Mouse (Mus musculus) CH12.LX (cell line): ENCODE results near the gene Cdc37. TPM values are rescaled to one million over a fixed set of nuclear protein-coding genes. Genes with fewer than 3 reads are reported as not detected.

Source experiments
- DNase-seq: peaks from one replicate; pipeline ENCODE4 v3.0.0-alpha.2; 2013; ENCODE audit errors: extremely low read depth
- H3K27ac ChIP-seq: 2 replicates; pipeline ENCODE4 v1.5.1; 2012; ENCODE audit warnings: low read depth, mild to moderate bottlenecking, control low read depth, moderate library complexity; ENCODE audit not compliant: insufficient read depth
- H3K27me3 ChIP-seq: replicated peaks from 2 replicates; pipeline ENCODE3; 2012; ENCODE audit warnings: inconsistent platforms
- H3K36me3 ChIP-seq, 2 experiments: replicated peaks in 1 of 2; 2 replicates each; pipeline versions ENCODE3 to v1.6.1; 2012; ENCODE audit warnings: inconsistent platforms in 1 of 2, low read length in 1 of 2, mild to moderate bottlenecking in 1 of 2, mixed read lengths in 1 of 2, moderate library complexity in 1 of 2; ENCODE audit not compliant: control insufficient read depth in 1 of 2, insufficient read depth in 1 of 2
- H3K4me1 ChIP-seq, 2 experiments: 2 replicates each; pipeline ENCODE4 v1.6.1; 2012; ENCODE audit warnings: inconsistent platforms in 1 of 2, moderate library complexity in 1 of 2; ENCODE audit not compliant: insufficient read depth in 2 of 2, control insufficient read depth in 1 of 2
- H3K4me2 ChIP-seq: 2 replicates; pipeline ENCODE4 v1.6.1; 2012; ENCODE audit warnings: low read depth, mild to moderate bottlenecking, control low read depth; ENCODE audit not compliant: poor library complexity, insufficient read depth, severe bottlenecking
- H3K4me3 ChIP-seq, 3 experiments: fragments of 150-350 bp in 1 of 3; sonication (generic) in 1 of 3; replicated peaks in 1 of 3; 2 replicates each; pipeline versions ENCODE3 to v1.5.1; 2011 to 2012; ENCODE audit warnings: low read depth in 2 of 3, low read length in 2 of 3, mild to moderate bottlenecking in 2 of 3, moderate library complexity in 2 of 3, control low read depth in 1 of 3, improper control_type of control experiment in 1 of 3, inconsistent platforms in 1 of 3, mixed read lengths in 1 of 3; ENCODE audit not compliant: poor library complexity in 1 of 3
- H3K79me2 ChIP-seq: replicated peaks from 2 replicates; pipeline ENCODE4 v1.6.1; 2012; ENCODE audit warnings: mild to moderate bottlenecking, moderate library complexity; ENCODE audit not compliant: control insufficient read depth, poor library complexity, insufficient read depth, severe bottlenecking; ENCODE audit errors: extremely low read depth
- H3K9ac ChIP-seq: 2 replicates; pipeline ENCODE4 v1.6.1; 2012; ENCODE audit warnings: low read depth, mild to moderate bottlenecking, control low read depth, moderate library complexity; ENCODE audit not compliant: insufficient read depth
- H3K9me3 ChIP-seq: replicated peaks from 2 replicates; pipeline ENCODE3; 2012; ENCODE audit warnings: low read length, inconsistent platforms, mixed read lengths
- BHLHE40 ChIP-seq: IDR thresholded peaks from 2 replicates; pipeline ENCODE4 v1.6.1; 2011; ENCODE audit warnings: mild to moderate bottlenecking, low read depth, low read length, improper control_type of control experiment
- CHD1 ChIP-seq: IDR thresholded peaks from 2 replicates; pipeline ENCODE4 v1.6.1; 2012; ENCODE audit warnings: low read depth, low read length, improper control_type of control experiment, inconsistent platforms
- CHD2 ChIP-seq: IDR thresholded peaks from 2 replicates; pipeline ENCODE4 v1.6.1; 2011; ENCODE audit warnings: low read length, improper control_type of control experiment
- CTCF ChIP-seq, 2 experiments: IDR thresholded peaks in 1 of 2; conservative IDR thresholded peaks in 1 of 2; 2 replicates each; pipeline ENCODE4 v1.5.1; 2011 to 2012; ENCODE audit warnings: low read depth in 2 of 2, low read length in 2 of 2, improper control_type of control experiment in 1 of 2, inconsistent platforms in 1 of 2, mild to moderate bottlenecking in 1 of 2, moderate library complexity in 1 of 2
- ELF1 ChIP-seq: IDR thresholded peaks from 2 replicates; pipeline ENCODE4 v1.6.1; 2014; ENCODE audit warnings: low read depth, mild to moderate bottlenecking, inconsistent platforms, low read length, improper control_type of control experiment
- GABPA ChIP-seq: IDR thresholded peaks from 2 replicates; pipeline ENCODE4 v1.6.1; 2012; ENCODE audit warnings: low read depth, low read length, improper control_type of control experiment, inconsistent platforms; ENCODE audit not compliant: insufficient replicate concordance
- HCFC1 ChIP-seq: IDR thresholded peaks from 2 replicates; pipeline ENCODE4 v1.6.1; 2012; ENCODE audit warnings: low read depth, mild to moderate bottlenecking, inconsistent platforms, low read length, improper control_type of control experiment
- IRF4 ChIP-seq: IDR thresholded peaks from 2 replicates; pipeline ENCODE4 v1.6.1; 2014; ENCODE audit warnings: low read depth, mild to moderate bottlenecking, inconsistent platforms, low read length, improper control_type of control experiment
- MAX ChIP-seq: IDR thresholded peaks from 2 replicates; pipeline ENCODE4 v1.6.1; 2011; ENCODE audit warnings: low read length, improper control_type of control experiment
- MAZ ChIP-seq: IDR thresholded peaks from 2 replicates; pipeline ENCODE4 v1.6.1; 2012; ENCODE audit warnings: low read depth, mild to moderate bottlenecking, inconsistent platforms, low read length, improper control_type of control experiment, moderate library complexity
- NELFE ChIP-seq: IDR thresholded peaks from 2 replicates; pipeline ENCODE4 v1.6.1; 2011; ENCODE audit warnings: low read depth, low read length, improper control_type of control experiment
- PAX5 ChIP-seq: IDR thresholded peaks from 2 replicates; pipeline ENCODE4 v1.6.1; 2012; ENCODE audit warnings: low read length, inconsistent platforms, mixed read lengths
- POLR2A ChIP-seq: IDR thresholded peaks from 2 replicates; pipeline ENCODE4 v1.6.1; 2011; ENCODE audit warnings: low read depth, mild to moderate bottlenecking, improper control_type of control experiment, low read length
- POLR2AphosphoS2 ChIP-seq: IDR thresholded peaks from 2 replicates; pipeline ENCODE4 v1.6.1; 2011; ENCODE audit warnings: low read depth, low read length, improper control_type of control experiment
- RAD21 ChIP-seq: IDR thresholded peaks from 2 replicates; pipeline ENCODE4 v1.6.1; 2011; ENCODE audit warnings: low read depth, mild to moderate bottlenecking, low read length, improper control_type of control experiment, moderate library complexity
- RCOR1 ChIP-seq: conservative IDR thresholded peaks from 2 replicates; pipeline ENCODE4 v1.6.1; 2012; ENCODE audit warnings: low read depth, mild to moderate bottlenecking, inconsistent platforms, low read length, improper control_type of control experiment
- TCF12 ChIP-seq: IDR thresholded peaks from 2 replicates; pipeline ENCODE4 v1.6.1; 2014; ENCODE audit warnings: low read depth, mild to moderate bottlenecking, inconsistent platforms, low read length, improper control_type of control experiment
- USF2 ChIP-seq: conservative IDR thresholded peaks from 2 replicates; pipeline ENCODE4 v1.6.1; 2011; ENCODE audit warnings: low read depth, low read length, improper control_type of control experiment
- ZNF384 ChIP-seq: IDR thresholded peaks from 2 replicates; pipeline ENCODE4 v1.6.1; 2012; ENCODE audit warnings: low read depth, low read length, improper control_type of control experiment, inconsistent platforms
- dilution Hi-C: fragments of 300-500 bp; cut with MboI; formaldehyde crosslinking; loops from 2 replicates; pipeline ENCODE4 v1.14.3; 2020; ENCODE audit warnings: low sequenced_read_pairs; ENCODE audit not compliant: extremely low pct_unique_long_range_greater_than_20kb, extremely low pct_ligation_motif_present
- in situ Hi-C: fragments of 300-500 bp; cut with MboI; formaldehyde crosslinking; loops from 3 replicates; pipeline ENCODE4 v1.14.3; 2019; ENCODE audit warnings: low sequenced_read_pairs, low pct_ligation_motif_present, low pct_unique_long_range_greater_than_20kb, mixed read lengths
- polyA plus RNA-seq: library from polyadenylated mRNA; unstranded; fragments of >175 nt; gene quantifications from 2 replicates; pipeline ENCODE4 v1.2.1, GENCODE M21; 2012; ENCODE audit warnings: low read depth; ENCODE audit not compliant: insufficient read length
- total RNA-seq, 2 experiments: library from RNA; depleted of rRNA; stranded (reverse); fragments of 300-350 nt in 1 of 2; fragments of >200 nt in 1 of 2; gene quantifications; 2 replicates each; pipeline ENCODE4 v1.2.3; 2012 to 2014

The Cdc37 gene
- total and polyA plus RNA-seq, 3 experiments = 87.2 to 447 (median 230) TPM

GRCm38 (mm10) chr9:21090972-21091706 is 58.6 kb downstream of the Cdc37 start:
- peaks cover 9 to 46% of the 10 kb centered on the region in 2 experiments for H3K4me1 ChIP-seq
- no peaks in the 10 kb centered on the region for H3K9me3 ChIP-seq
- H3K27me3 ChIP-seq = no peaks in the 10 kb centered on the region
- H3K4me3 ChIP-seq = peak overlapping the region; percentile 78 to 92 (median 85)
- dilution Hi-C loops (no loop called here), in situ Hi-C loops (loop anchor here (5.0 kb wide), 1 partner anchor 41 kb away; the partner anchor contains the start of gene Tyk2)
- H3K9ac ChIP-seq = peak overlapping the region; percentile 96
- no peak for DNase-seq
- H3K4me2 ChIP-seq = peak overlapping the region; percentile 63
- H3K79me2 ChIP-seq = peaks cover 51% of the 10 kb centered on the region
- H3K27ac ChIP-seq = peak overlapping the region; percentile 95
- TF ChIP-seq ELF1 (peak; percentile 57; the same call in 1 of the 2 replicates), GABPA (no peak)
- H3K36me3 ChIP-seq = peaks cover 48 to 67% of the 10 kb centered on the region in 2 experiments

- dilution Hi-C loops = no loop called here
- H3K4me1 ChIP-seq = peaks cover 9 to 52% of the 10 kb centered on the region in 2 experiments
- no peak for DNase-seq
- TF ChIP-seq ZNF384 (no peak), GABPA (no peak), POLR2AphosphoS2 (no peak), TCF12 (no peak), HCFC1 (no peak), BHLHE40 (no peak), USF2 (no peak), RCOR1 (no peak), CHD2 (no peak), ELF1 (no peak), NELFE (no peak), MAX (no peak), CHD1 (no peak), CTCF (conservative IDR thresholded peaks at IDR 0.05 in 1 of 2, IDR thresholded peaks at IDR 0.05 in 1 of 2; ENCODE audit: low read depth in 2 of 2, low read length in 2 of 2) (no peak), IRF4 (no peak), PAX5 (no peak), MAZ (no peak), RAD21 (no peak), POLR2A (no peak)
- TF ChIP-seq, all 38 proteins: peak for 0
- H3K27me3 ChIP-seq = no peaks in the 10 kb centered on the region
- peak overlapping the region; percentile 78 to 92 (median 85) for H3K4me3 ChIP-seq
- H3K79me2 ChIP-seq = peaks cover 57% of the 10 kb centered on the region
- H3K9me3 ChIP-seq = no peaks in the 10 kb centered on the region
- peak overlapping the region; percentile 63 for H3K4me2 ChIP-seq
- H3K27ac ChIP-seq = peak overlapping the region; percentile 95
- H3K9ac ChIP-seq = peak overlapping the region; percentile 96
- peaks cover 54 to 71% of the 10 kb centered on the region in 2 experiments for H3K36me3 ChIP-seq
- in situ Hi-C loops = loop anchor here (5.0 kb wide), 1 partner anchor 42 kb away; the partner anchor contains the start of gene Tyk2
Observed at GRCm38 (mm10) chr9:21090537-21090936, 59.2 kb downstream of the Cdc37 start.
